Mouse (Mus musculus): Measurements from ENCODE around the gene Slc30a7.
A peak's percentile ranks its signal among the peaks of the same experiment; 100 is the strongest.

GRCm38 (mm10) chr3:116006978-116007940 is at the start of gene Slc30a7, which contains the start of gene Extl2:
- TF ChIP-seq POLR2A (IDR thresholded peaks at IDR 0.05; ENCODE audit: control insufficient read depth in 1 of 2, insufficient read depth in 1 of 2, low read depth in 1 of 2, low read length in 2 of 2, poor library complexity in 1 of 2) (peak; percentile 53 to 69), USF2 (IDR thresholded peaks at IDR 0.05; ENCODE audit: borderline replicate concordance in 1 of 2, insufficient read depth in 1 of 2, low read depth in 1 of 2, low read length in 2 of 2) (no peak), JUND (IDR thresholded peaks at IDR 0.05; ENCODE audit: low read depth, low read length) (no peak), CTCF (IDR thresholded peaks at IDR 0.05 in 2 of 3, conservative IDR thresholded peaks at IDR 0.05 in 1 of 3; ENCODE audit: control insufficient read depth in 1 of 3, insufficient read depth in 1 of 3, low read depth in 2 of 3, low read length in 3 of 3, poor library complexity in 1 of 3, severe bottlenecking in 1 of 3) (no peak), TCF12 (IDR thresholded peaks at IDR 0.05; ENCODE audit: low read depth, low read length) (no peak), EP300 (IDR thresholded peaks at IDR 0.05; ENCODE audit: low read depth in 1 of 2, low read length in 2 of 2) (no peak), SMC3 (IDR thresholded peaks at IDR 0.05; ENCODE audit: low read depth, low read length) (no peak), GABPA (IDR thresholded peaks at IDR 0.05; ENCODE audit: low read depth, low read length) (no peak), MAZ (IDR thresholded peaks at IDR 0.05; ENCODE audit: low read depth, low read length) (no peak), CHD2 (IDR thresholded peaks at IDR 0.05; ENCODE audit: low read length) (no peak), SIN3A (IDR thresholded peaks at IDR 0.05; ENCODE audit: low read length) (peak; percentile 15; the same call in 1 of the 2 replicates), POLR2AphosphoS2 (IDR thresholded peaks at IDR 0.05; ENCODE audit: low read length) (0 out of 2 replicates have a peak, but pooled peaks have one; percentile 42)

Data from MEL (cell line).